Mouse (Mus musculus): ENCODE results near the gene Hmgn2. TPM values are rescaled to one million over a fixed set of nuclear protein-coding genes. Genes with fewer than 3 reads are reported as not detected.

Gene Hmgn2
- polyA plus RNA-seq, 1 experiment from 2014 or later: 2,841 TPM

- ATAC-seq (ENCODE audit: low read depth): no peak
- no peak overlapping the region for H3K27ac ChIP-seq (ENCODE audit: low read length)
- no peaks in the 10 kb centered on the region for H3K9me3 ChIP-seq (ENCODE audit: control insufficient read depth, low read length)
- no peak overlapping the region for H3K4me2 ChIP-seq (ENCODE audit: low read depth, low read length)
- H3K4me3 ChIP-seq (ENCODE audit: low read length): no peak overlapping the region
- 80% methylated on average over 13 of the region's 13 CpGs for WGBS
- no peaks in the 10 kb centered on the region for H3K4me1 ChIP-seq (replicated peaks; ENCODE audit: control insufficient read depth, insufficient read depth, low read length)
- H3K36me3 ChIP-seq (ENCODE audit: control insufficient read depth, insufficient read depth, low read length): peaks cover 18% of the 10 kb centered on the region
- no peak overlapping the region for H3K9ac ChIP-seq (ENCODE audit: low read length)
- H3K27me3 ChIP-seq (ENCODE audit: control insufficient read depth, insufficient read depth, low read depth, low read length): no peaks in the 10 kb centered on the region
Measured at GRCm38 (mm10) chr4:133982936-133983335, 14.5 kb upstream of the Hmgn2 start.

GRCm38 (mm10) chr4:133980496-133980895, 12.0 kb upstream of the Hmgn2 start:
- H3K4me1 ChIP-seq (replicated peaks; ENCODE audit: control insufficient read depth, insufficient read depth, low read length): no peaks in the 10 kb centered on the region
- no peak for ATAC-seq (ENCODE audit: low read depth)
- H3K9ac ChIP-seq (ENCODE audit: low read length): no peak overlapping the region
- peaks cover 12% of the 10 kb centered on the region for H3K36me3 ChIP-seq (ENCODE audit: control insufficient read depth, insufficient read depth, low read length)
- WGBS: 72% methylated on average over 5 of the region's 5 CpGs
- H3K4me2 ChIP-seq (ENCODE audit: low read depth, low read length): no peak overlapping the region
- no peak overlapping the region for H3K4me3 ChIP-seq (ENCODE audit: low read length)
- H3K9me3 ChIP-seq (ENCODE audit: control insufficient read depth, low read length): no peaks in the 10 kb centered on the region
- H3K27me3 ChIP-seq (ENCODE audit: control insufficient read depth, insufficient read depth, low read depth, low read length): no peaks in the 10 kb centered on the region
- H3K27ac ChIP-seq (ENCODE audit: low read length): no peak overlapping the region

- ATAC-seq (ENCODE audit: low read depth): no peak
- peaks cover 12% of the 10 kb centered on the region for H3K36me3 ChIP-seq (ENCODE audit: control insufficient read depth, insufficient read depth, low read length)
- 90% methylated on average over 10 of the region's 10 CpGs for WGBS
- H3K4me1 ChIP-seq (replicated peaks; ENCODE audit: control insufficient read depth, insufficient read depth, low read length): no peaks in the 10 kb centered on the region
- H3K9ac ChIP-seq (ENCODE audit: low read length): no peak overlapping the region
- H3K4me3 ChIP-seq (ENCODE audit: low read length): no peak overlapping the region
- H3K27ac ChIP-seq (ENCODE audit: low read length): no peak overlapping the region
- H3K4me2 ChIP-seq (ENCODE audit: low read depth, low read length): no peak overlapping the region
- no peaks in the 10 kb centered on the region for H3K9me3 ChIP-seq (ENCODE audit: control insufficient read depth, low read length)
- H3K27me3 ChIP-seq (ENCODE audit: control insufficient read depth, insufficient read depth, low read depth, low read length): no peaks in the 10 kb centered on the region
Measured at GRCm38 (mm10) chr4:133978021-133978711, 9.7 kb upstream of the Hmgn2 start.

- peaks cover 7% of the 10 kb centered on the region for H3K4me1 ChIP-seq (replicated peaks; ENCODE audit: control insufficient read depth, insufficient read depth, low read length)
- no peaks in the 10 kb centered on the region for H3K27me3 ChIP-seq (ENCODE audit: control insufficient read depth, insufficient read depth, low read depth, low read length)
- no peak for ATAC-seq (ENCODE audit: low read depth)
- 65% methylated on average over 8 of the region's 8 CpGs for WGBS
- H3K9me3 ChIP-seq (ENCODE audit: control insufficient read depth, low read length): no peaks in the 10 kb centered on the region
- H3K27ac ChIP-seq (ENCODE audit: low read length): no peak overlapping the region
- H3K36me3 ChIP-seq (ENCODE audit: control insufficient read depth, insufficient read depth, low read length): peaks cover 3% of the 10 kb centered on the region
- no peak overlapping the region for H3K4me2 ChIP-seq (ENCODE audit: low read depth, low read length)
- H3K9ac ChIP-seq (ENCODE audit: low read length): no peak overlapping the region
- H3K4me3 ChIP-seq (ENCODE audit: low read length): no peak overlapping the region
Measured at GRCm38 (mm10) chr4:133971741-133972140, 3.3 kb upstream of the Hmgn2 start.

GRCm38 (mm10) chr4:133970876-133971275, 2.4 kb upstream of the Hmgn2 start:
- Histone ChIP-seq H3K27ac (ENCODE audit: low read length) (no peak overlapping the region), H3K9ac (ENCODE audit: low read length) (no peak overlapping the region), H3K27me3 (ENCODE audit: control insufficient read depth, insufficient read depth, low read depth, low read length) (no peaks in the 10 kb centered on the region), H3K36me3 (ENCODE audit: control insufficient read depth, insufficient read depth, low read length) (peaks cover 11% of the 10 kb centered on the region), H3K9me3 (ENCODE audit: control insufficient read depth, low read length) (no peaks in the 10 kb centered on the region), H3K4me2 (ENCODE audit: low read depth, low read length) (no peak overlapping the region), H3K4me1 (replicated peaks; ENCODE audit: control insufficient read depth, insufficient read depth, low read length) (peaks cover 15% of the 10 kb centered on the region), H3K4me3 (ENCODE audit: low read length) (no peak overlapping the region)
- no peak for ATAC-seq (ENCODE audit: low read depth)
- 83% methylated on average over 13 of the region's 13 CpGs for WGBS

- H3K9me3 ChIP-seq (ENCODE audit: control insufficient read depth, low read length): no peaks in the 10 kb centered on the region
- H3K27ac ChIP-seq (ENCODE audit: low read length): no peak overlapping the region
- H3K4me3 ChIP-seq (ENCODE audit: low read length): no peak overlapping the region
- no peak overlapping the region for H3K9ac ChIP-seq (ENCODE audit: low read length)
- no peaks in the 10 kb centered on the region for H3K27me3 ChIP-seq (ENCODE audit: control insufficient read depth, insufficient read depth, low read depth, low read length)
- H3K4me2 ChIP-seq (ENCODE audit: low read depth, low read length): no peak overlapping the region
- ATAC-seq (ENCODE audit: low read depth): no peak
- H3K36me3 ChIP-seq (ENCODE audit: control insufficient read depth, insufficient read depth, low read length): peaks cover 16% of the 10 kb centered on the region
- peaks cover 20% of the 10 kb centered on the region for H3K4me1 ChIP-seq (replicated peaks; ENCODE audit: control insufficient read depth, insufficient read depth, low read length)
- WGBS: 48% methylated on average over 4 of the region's 4 CpGs
Measured at GRCm38 (mm10) chr4:133970196-133970595, 1.7 kb upstream of the Hmgn2 start.

- ATAC-seq (ENCODE audit: low read depth): no peak
- 61% methylated on average over 8 of the region's 8 CpGs for WGBS
- H3K4me2 ChIP-seq (ENCODE audit: low read depth, low read length): peak overlapping the region; percentile 80
- no peak overlapping the region for H3K27ac ChIP-seq (ENCODE audit: low read length)
- no peaks in the 10 kb centered on the region for H3K27me3 ChIP-seq (ENCODE audit: control insufficient read depth, insufficient read depth, low read depth, low read length)
- H3K9ac ChIP-seq (ENCODE audit: low read length): no peak overlapping the region; the same call in 1 of the 2 replicates
- peaks cover 20% of the 10 kb centered on the region for H3K4me1 ChIP-seq (replicated peaks; ENCODE audit: control insufficient read depth, insufficient read depth, low read length)
- no peaks in the 10 kb centered on the region for H3K9me3 ChIP-seq (ENCODE audit: control insufficient read depth, low read length)
- peak overlapping the region; percentile 79 for H3K4me3 ChIP-seq (ENCODE audit: low read length)
- H3K36me3 ChIP-seq (ENCODE audit: control insufficient read depth, insufficient read depth, low read length): peaks cover 19% of the 10 kb centered on the region
Measured at GRCm38 (mm10) chr4:133969114-133969770, 792 bp upstream of the Hmgn2 start.

GRCm38 (mm10) chr4:133967866-133968149, 642 bp downstream of the Hmgn2 start:
- no peaks in the 10 kb centered on the region for H3K9me3 ChIP-seq (ENCODE audit: control insufficient read depth, low read length)

GRCm38 (mm10) chr4:133967138-133967865, 1.1 kb downstream of the Hmgn2 start:
- ATAC-seq (ENCODE audit: low read depth): peak; percentile 88
- Histone ChIP-seq H3K9ac (ENCODE audit: low read length) (peak overlapping the region; percentile 95), H3K36me3 (ENCODE audit: control insufficient read depth, insufficient read depth, low read length) (peaks cover 33% of the 10 kb centered on the region), H3K27me3 (ENCODE audit: control insufficient read depth, insufficient read depth, low read depth, low read length) (no peaks in the 10 kb centered on the region), H3K4me2 (ENCODE audit: low read depth, low read length) (peak overlapping the region; percentile 92), H3K4me3 (ENCODE audit: low read length) (peak overlapping the region; percentile 79), H3K27ac (ENCODE audit: low read length) (peak overlapping the region; percentile 100), H3K4me1 (replicated peaks; ENCODE audit: control insufficient read depth, insufficient read depth, low read length) (peaks cover 20% of the 10 kb centered on the region), H3K9me3 (ENCODE audit: control insufficient read depth, low read length) (no peaks in the 10 kb centered on the region)
- WGBS: under 1% methylated on average over 83 of the region's 101 CpGs

More at GRCm38 (mm10) chr4:133967866-133968149, 642 bp downstream of the Hmgn2 start:
- Histone ChIP-seq H3K9ac (ENCODE audit: low read length) (peak overlapping the region; percentile 95), H3K4me1 (replicated peaks; ENCODE audit: control insufficient read depth, insufficient read depth, low read length) (peaks cover 20% of the 10 kb centered on the region), H3K4me3 (ENCODE audit: low read length) (peak overlapping the region; percentile 79), H3K4me2 (ENCODE audit: low read depth, low read length) (peak overlapping the region; percentile 80), H3K27me3 (ENCODE audit: control insufficient read depth, insufficient read depth, low read depth, low read length) (no peaks in the 10 kb centered on the region), H3K27ac (ENCODE audit: low read length) (peak overlapping the region; percentile 100), H3K36me3 (ENCODE audit: control insufficient read depth, insufficient read depth, low read length) (peaks cover 32% of the 10 kb centered on the region)
- WGBS: 0% methylated on average over 27 of the region's 29 CpGs
- peak; percentile 93 for ATAC-seq (ENCODE audit: low read depth)

All from lung, embryonic 16.5 days (tissue).